Mouse (Mus musculus): ENCODE data around the gene Mctp2.

The Mctp2 gene

DNA sequence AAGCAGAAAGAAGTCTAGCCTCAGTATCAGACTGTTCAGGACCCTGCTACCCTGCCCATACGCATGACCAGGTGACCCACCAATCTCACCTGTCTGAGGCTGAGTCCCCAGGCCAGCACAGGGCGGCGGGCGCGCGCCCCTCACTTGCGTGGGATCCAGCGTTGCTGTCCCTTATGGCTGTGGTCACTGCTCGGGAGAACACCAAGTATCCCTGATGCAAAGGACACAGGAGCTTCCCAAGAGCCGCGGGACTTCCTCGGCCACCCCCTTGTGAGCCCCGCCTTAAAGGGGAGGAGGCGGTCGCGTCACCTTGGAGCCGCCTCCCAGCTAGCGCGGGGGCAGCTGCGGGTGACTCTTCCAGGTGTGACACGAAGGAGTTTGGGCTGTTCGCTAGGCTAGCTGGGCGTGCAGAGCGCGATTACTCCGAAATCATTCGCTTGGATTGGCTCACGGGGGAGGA, at the start of gene Mctp2:
Gene Mctp2 (minus strand): TSS at position 227 of the 460 bp plus-strand sequence.
- peak; percentile 12 to 16 for DNase-seq (ENCODE audit: low spot score in 2 of 2)

DNA sequence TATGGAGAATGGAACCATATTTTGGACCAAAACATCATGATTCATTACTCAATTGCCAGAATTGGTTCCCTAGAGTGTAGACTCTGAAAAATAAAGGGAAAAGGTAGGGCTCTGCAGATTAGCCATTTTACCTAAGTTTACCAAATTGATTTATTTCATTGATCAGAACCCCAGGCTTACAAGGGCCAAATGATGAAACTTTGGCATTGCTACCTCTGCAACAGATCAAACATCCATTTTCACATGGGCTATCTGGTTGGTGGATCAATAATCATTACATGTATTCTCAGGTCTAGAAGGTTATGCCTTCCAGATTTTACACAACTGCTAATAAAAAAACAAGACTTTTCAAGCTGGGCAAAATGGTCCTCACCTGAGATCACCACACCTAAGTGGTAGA, 39.5 kb upstream of the Mctp2 start:
- no peak for DNase-seq (ENCODE audit: low spot score in 2 of 2)

DNA sequence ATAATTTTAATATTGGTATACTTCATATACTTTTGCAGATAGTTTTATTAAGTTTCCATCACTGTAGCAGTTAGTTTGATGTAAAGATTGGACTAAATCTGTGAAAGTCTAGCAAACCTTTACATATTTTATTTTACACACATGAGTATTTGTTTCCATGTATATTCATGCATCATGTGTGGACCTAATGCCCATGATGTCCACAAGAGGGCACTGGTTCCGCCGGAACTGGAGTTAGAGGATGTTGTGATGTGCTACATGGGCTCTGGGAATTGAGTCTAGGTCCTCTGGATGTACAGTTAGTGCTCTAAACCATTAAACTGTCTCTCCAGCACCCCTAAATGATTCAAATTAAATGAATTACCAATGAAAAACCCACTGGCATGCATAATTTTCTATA, 37.3 kb upstream of the Mctp2 start:
- no peak for DNase-seq (ENCODE audit: low spot score in 2 of 2)

DNA sequence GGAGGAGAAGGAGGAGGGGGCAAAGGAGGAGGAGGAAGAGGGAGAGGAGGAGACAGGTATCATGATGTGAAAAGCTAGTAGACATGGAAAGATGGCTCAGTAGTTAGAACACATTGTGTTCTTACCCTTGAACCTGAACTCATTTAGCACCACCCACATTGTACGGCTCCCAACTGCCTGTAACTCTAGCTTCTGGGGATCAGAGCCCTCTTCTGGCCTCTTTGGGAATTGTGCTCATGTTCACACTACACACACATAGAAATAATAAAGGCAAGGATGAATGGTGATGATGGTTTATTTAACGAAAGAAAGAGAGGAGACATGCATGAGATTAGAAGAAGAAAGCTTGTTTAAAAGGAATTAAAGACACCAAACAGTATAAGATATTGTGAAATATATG, 36.4 kb upstream of the Mctp2 start:
- no peak for DNase-seq (ENCODE audit: low spot score in 2 of 2)

DNA sequence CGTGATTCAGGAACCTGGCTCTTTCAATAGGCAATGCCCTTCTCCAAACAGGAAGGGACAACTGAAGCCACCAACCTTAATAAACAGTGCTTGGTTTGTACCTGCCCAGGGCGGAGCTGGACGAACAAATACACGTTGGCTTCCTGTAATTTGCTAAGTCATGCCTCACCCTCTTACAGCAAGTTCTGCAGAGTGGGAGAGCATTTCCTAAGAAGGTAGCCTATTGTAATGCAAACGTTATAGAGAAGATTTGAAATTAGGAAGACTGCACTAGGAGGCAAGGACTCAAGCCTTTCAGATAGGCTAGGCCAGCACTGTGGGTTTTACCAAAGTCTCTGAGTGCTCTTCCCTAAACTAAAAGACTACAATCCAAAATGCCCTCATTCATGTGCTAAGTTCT, 19.6 kb upstream of the Mctp2 start:
- DNase-seq (ENCODE audit: low spot score in 2 of 2): no peak

DNA sequence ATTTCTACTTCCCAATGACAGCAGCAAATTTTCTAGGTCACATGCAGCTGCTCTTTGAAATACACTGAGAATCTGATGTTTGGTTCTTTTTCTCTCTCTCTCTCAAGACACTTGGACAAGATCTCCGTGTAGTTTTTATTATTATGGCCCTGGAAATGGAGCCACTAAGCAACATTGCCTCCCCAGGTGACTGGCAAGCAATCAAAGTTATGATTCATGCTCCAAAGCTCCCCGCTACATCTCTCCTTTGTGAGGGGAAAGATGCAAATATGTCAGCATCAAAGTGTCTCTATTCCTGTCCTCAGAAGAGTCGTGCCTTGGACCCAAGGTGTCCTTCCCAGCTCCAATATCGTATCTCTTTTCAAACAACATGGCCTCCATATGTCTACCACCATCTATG, 14.5 kb upstream of the Mctp2 start:
- no peak for DNase-seq (ENCODE audit: low spot score in 2 of 2)

DNA sequence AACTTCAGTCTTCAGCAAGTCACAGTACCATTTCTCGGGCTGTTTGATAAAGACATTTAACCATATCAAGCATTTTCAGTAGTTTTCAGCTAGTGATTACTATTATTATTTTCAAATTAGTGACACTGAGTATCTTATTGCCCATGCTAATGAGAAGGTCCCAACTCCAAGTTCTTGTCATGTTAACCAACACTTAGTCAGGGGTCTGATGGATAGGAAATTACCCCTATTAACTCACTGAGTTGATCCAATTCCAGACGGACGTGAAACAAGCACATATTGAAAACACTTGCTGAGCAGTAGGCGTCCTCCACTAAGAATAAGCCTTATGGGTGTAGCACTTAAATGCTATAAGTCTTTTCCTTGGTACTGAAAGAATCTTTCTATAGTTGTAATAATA, 14.0 kb upstream of the Mctp2 start:
- DNase-seq (ENCODE audit: low spot score in 2 of 2): no peak

DNA sequence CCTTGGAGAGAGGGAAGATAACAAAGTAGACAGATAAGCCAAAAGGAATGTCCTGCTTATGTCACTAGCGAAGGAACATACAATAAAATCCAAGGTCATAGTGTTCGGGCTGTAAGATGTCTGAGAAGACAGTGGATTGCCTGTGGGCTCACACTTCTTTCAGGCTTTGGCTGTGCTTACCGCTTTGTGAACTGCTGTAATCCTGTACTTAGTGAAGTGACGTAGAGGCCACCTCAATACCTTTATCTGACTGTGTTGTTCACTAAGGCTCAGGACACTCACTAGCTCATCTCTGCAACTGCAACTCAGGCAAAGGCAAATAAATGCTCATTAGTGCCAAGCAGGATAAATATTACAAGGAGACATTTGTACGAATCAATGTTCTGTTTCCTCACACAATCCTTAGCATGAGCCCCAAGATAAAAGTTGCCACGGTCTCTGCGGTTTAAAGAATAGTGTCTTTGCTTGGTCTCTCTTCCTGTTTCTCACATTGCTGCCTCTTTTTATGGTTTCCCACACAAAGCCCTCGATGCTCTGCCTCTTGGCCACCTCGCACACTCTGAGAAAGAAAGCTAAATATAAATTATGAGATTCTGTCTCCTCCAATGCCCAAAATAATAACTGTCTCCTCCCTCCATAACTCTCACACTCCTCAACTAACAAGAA, 8.1 kb upstream of the Mctp2 start:
- no peak for DNase-seq (ENCODE audit: low spot score in 2 of 2)

DNA sequence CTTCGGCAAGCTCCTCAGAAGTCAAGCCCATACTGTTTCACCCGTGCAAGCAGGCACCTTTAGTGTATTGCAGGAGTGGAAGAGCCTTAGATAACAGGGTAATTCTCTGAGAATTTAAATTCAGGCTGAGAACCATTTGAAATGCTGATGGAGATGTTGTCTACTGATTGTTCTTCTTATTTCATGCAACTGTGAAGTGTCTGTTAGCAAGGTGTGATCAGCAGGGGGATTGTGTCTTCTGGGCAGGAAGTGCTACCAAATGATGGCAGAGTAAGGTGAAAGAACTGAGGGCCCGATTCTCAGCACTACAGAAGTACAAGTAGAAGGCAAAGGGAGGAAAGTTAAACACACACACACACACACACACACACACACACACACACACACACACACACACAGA, 7.5 kb upstream of the Mctp2 start:
- no peak for DNase-seq (ENCODE audit: low spot score in 2 of 2)

DNA sequence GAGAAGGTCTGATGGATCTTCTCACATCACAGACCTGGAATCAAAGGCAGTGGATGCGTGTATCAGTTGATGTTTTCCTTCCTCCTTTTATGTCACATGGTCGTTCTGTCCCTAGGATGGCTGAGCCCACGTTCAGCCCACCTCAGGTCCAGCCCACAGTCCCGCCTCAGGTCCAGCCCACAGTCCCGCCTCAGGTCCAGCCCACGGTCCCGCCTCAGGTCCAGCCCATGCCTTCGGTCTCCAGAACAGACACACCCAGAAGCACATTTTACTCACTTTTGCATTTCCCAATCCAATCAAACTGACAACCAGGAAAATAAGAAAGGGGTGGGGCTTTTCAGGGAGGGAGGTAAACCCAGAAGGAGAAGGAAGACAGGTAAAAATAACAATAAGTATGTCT, 5.2 kb upstream of the Mctp2 start:
- DNase-seq (ENCODE audit: low spot score in 2 of 2): no peak

DNA sequence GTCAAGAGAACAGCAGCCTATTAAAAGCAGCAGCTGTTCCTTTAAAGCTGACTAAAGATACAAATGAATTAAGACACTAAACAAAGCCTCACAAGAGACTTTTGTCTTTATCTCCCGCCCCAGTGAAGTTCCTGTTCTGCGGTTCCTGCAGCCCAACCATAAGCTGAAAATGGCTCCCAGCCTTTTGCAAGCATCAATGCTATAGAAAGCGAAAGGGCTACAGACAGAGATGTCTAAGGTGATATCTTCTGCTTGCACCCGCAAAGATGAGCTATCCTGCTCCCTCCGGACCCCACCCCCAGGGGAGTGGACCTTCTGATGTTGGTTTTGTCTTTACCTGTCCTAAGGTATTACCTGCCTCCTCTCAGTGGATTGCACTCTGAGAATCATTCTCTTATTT, 1.7 kb upstream of the Mctp2 start:
- no peak for DNase-seq (ENCODE audit: low spot score in 2 of 2)

DNA sequence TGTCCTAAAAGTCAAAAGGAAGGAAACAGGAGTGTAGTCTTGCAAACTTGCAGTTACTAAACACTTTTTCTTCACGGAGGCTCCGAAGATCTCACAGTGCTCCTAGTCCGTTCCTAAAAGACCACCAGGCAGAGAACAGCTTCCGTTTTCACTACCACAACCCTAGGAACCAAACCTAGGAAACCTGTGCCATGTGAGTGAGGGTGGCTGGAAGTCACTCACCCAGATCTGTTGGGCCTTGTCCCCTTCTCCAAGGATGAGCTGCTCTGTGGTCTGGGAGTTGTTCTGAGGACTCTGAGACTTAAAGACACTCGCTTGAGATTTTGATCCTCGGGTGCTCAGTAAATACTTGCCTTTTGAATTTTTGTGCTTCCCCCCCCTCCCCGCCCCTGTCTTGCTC, 439 bp upstream of the Mctp2 start:
- no peak for DNase-seq (ENCODE audit: low spot score in 2 of 2)

DNA sequence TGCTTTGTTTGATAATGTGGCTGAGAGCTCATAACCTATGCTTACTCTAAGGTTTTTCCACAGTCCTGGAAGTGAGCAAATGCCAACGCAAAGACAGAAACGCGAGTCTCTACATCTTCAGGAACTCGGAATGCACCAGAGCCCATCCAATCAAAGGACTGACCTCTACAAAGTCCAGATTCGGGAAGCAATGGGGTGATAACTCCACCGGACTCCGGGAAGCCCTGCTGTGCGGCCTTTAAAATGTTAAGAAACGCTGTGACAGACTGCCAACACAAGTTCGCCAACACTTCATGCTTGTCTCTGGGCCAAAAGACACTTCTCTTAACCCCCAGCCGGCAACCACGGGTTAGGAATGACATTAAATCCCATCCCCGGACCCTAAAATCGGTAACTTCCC, 437 bp downstream of the Mctp2 start:
- no peak for DNase-seq (ENCODE audit: low spot score in 2 of 2)

DNA sequence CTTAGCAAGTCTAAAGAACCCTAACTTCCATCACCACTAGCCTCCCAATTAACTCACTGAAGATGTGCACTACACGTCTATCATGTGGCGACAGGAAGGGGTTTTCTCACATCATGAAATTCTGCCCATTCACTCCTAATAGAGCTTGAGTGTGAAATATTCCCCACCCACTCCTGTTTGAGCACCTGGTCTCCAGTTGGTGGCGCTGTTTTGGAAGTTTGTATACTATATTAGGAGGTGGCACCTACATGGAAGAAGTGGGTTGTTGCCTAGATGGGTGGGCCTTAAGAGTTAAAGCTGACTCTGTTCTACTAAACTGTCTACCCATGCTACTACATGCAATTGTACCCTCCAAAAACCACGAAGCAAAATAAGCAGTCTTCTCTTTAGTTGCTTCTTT, 4.7 kb downstream of the Mctp2 start:
- DNase-seq (ENCODE audit: low spot score in 2 of 2): no peak

DNA sequence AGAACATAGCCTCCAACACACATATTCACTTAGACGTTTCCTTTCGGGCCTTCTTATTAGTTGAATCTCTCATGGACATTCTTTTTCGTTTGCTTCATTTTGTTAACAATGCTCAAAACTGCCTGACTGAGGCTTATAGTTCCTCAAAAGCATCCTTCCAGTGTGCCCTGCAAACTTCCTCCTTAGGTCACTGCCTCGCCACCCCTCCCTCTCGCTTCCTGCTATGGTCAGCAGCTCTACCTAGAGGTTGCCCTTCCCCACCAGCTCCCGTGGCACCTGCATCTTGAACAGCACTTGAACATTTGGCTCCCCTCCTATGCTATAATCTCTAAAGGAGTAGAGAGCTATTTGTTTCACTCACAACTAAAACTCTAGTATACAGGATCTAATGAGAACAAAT, 6.7 kb downstream of the Mctp2 start:
- no peak for DNase-seq (ENCODE audit: low spot score in 2 of 2)

DNA sequence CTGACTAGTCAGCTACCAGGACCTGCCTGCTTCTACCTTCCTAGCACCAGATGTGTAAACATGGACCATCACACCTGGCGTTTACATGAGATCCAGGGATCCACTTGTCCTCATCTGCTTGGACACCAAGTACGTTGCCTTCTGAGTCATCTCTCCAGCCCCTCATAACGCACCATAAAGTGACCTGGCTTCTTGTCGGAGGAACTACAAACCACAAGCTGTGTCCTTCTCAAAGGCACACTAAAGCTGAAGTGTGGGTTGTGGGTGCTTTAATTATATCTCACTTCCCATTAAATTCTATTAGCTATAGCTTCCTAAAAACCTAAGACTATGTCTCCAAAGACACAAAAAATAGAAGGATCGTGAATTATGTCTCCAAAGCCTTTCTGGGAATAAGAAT, 9.4 kb downstream of the Mctp2 start:
- DNase-seq (ENCODE audit: low spot score in 2 of 2): no peak

DNA sequence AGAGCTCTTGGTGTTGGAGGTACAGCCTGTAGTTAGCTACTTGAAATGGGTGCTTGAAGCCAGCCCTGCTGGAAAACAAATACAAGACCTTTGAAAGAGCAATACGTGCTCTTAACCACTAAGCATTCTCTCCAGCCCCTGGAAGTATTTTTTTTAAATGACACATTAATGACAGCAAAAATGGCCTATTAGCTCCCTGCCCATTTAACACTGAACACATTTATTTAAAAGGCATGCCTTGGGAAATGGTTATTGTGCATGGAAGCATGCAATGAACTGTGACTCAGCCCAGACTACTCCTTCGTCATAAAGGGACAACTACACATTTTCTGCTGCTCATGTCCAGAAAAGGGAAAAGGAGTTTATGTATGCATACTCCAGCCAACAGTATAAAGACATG, 10.2 kb downstream of the Mctp2 start:
- no peak for DNase-seq (ENCODE audit: low spot score in 2 of 2)

DNA sequence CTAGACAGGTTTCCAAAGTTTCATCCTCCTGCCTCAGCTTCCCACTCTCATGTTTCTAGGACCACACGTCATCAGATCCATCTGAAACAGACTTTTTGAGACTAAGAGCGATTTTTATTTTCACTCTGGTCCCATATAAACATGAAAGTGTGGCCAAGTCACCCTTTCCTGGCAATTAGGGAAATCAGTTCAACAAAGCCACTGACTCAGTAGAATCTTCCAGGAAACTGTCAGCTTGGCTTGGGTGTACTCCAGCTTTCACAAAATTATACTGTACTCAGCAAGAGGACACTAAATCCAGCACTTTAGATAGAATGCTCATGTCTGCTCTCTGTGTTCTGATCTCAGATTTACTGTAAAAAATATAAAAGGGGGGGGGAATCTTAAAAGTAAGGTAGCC, 11.5 kb downstream of the Mctp2 start:
- DNase-seq (ENCODE audit: low spot score in 2 of 2): no peak

DNA sequence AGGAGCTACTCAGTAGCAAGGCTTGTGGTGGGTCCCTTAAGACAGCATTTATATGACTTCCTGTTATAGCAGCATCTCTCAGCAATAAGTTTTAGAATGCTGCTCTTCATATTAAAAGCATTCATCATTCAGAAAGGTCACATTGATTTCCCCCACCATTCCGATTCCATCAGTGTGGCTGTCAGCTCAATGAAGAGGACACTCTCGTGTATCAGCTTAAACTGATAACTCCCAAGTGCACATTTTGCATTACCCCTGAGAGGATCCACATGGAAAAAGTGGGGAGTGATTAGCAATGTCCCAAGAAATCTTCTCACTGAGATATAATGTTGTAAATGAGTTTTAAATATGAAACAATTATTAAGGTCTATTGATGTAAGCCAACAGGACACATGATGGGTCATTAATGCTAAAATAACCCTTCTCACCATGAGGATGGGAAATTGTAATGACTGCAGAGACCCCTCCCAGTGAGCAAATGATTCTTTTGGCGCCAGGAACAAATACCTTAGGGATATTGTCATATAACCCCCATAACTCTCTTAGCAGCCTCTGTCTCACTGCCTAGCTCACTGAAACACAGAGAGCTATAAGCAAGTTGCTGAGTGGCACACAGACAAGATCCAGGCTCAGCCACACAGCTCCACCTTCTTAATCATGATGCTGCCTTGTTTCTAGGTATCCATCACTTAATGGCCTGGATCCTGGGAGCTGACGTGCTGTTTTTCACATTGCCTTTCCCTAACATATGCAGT, 12.4 kb downstream of the Mctp2 start:
- DNase-seq (ENCODE audit: low spot score in 2 of 2): no peak

DNA sequence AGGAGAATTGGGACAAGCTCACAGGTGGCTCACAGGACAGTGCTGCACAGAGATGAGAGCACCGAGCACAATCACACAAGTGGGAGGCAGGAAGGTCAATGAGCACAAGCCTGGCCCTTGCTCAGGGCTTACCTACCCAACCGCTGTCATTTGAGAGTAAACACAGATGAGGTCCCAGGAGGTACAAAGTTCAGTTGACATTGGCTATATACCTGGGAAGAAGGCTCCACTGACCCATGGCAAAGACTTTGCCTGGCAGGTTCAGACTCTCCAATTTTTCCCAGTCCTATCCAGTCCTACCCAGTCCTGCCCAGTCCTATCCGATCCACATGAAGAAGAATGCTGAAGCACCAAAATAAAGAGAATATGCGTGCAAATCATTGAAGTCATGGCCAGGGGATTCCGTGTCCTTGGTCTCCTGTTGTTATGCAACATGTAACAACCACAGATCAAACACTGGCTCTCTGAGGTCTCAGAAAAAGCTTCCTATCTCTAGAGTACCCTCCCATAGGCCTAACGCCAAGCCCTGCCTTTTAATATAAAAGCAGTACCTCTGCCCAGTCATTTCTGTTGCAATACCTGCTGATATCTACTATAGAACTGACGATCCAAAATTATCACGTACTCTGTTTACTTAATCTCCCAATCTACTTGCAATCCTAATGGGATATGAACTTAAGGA, 14.0 kb downstream of the Mctp2 start:
- DNase-seq (ENCODE audit: low spot score in 2 of 2): no peak

DNA sequence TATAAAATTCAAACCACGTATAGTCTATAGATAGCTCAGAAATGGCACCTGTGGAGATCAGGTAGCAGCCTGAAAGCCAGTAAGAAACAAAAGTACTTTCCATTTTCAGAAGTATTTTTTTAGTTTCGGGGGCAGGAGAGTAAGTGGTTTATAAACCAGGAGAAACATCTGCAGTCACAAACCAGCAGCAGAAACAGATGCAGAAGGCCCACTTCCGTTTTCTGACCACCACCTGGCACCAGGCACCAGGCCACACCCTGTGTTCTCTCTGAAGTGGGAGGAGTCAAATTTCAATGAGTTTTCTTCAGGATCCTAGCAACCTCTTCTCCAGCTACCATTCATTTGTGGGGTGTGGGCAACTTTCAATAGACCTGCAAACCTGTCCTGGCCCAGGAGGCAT, 25.7 kb downstream of the Mctp2 start:
- DNase-seq (ENCODE audit: low spot score in 2 of 2): no peak

DNA sequence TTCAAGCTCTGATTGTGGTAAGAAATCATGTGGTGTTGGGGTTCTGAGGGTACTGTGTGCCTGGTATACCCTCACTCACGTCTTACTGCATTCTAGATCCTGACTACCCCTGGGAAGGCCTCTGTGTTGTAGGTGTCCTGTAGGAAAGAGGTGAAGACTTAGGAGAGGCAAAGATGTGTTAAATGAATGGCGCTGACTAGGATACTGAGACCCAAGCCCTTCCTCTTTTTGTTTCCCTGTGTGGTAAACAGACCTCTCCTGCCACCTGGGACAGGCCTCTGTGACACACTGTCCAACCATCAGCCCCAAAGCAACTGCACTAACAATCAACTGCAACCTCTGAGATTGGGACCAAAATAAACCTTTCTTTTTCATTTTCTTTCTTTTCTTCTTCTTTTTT, 28.0 kb downstream of the Mctp2 start:
- DNase-seq (ENCODE audit: low spot score in 2 of 2): no peak

DNA sequence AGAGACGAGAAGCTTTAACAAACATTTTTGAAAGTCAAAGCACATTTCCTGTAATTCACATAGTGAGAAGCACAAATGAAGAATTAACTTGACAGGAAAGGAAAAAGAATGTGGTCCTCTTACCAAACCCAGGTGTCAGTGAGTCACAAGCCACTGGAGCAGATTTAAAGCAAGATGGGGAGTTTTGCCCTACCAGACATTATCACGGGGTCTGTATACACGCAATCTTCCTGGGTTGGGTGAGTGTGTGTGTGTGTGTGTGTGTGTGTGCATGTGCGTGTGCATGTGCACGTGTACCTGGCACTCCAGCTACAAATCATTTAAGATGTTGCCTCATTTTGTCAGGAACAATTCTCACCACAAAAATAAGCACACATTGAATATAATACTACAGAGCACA, 30.9 kb downstream of the Mctp2 start:
- no peak for DNase-seq (ENCODE audit: low spot score in 2 of 2)

All from heart, adult 9 months (tissue).